Mouse (Mus musculus): ENCODE results near the gene Bub1.

DNA sequence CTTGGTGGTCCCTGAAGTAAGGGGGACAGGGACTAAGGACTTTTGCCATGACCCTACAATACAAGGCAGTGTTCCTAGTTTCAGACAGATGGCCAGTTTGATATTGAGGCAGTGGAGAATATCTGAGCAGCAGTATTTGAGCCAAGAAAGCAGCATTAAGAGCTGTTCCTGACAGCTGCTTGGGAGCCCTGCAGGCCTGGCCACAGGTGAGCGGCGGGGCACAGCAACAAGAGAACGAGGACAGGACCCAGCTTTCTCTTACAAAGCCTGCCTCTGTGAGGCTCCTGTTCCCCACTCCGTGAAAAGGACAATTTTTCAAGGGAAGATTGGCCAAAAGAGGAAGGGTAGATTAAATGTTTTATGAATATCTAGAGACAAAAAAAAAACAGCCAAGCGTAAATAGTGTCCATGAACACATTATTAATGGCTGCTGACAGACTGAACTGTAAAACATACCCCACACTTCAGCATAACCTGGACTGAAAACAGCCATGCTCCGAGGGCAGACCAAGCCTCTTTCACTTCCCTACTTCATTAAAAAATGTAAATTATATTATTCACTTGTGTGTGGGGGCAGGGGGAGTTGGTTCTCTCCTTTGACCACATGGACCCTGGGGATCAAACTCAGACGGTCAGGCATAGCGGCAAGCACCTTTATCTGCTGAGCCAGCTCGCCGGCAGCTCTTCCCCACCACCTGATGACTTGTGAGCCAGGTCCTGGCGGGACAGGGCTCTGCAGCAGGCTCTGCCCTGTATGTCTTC lies 79.6 kb downstream of the Bub1 start:
- no peak for TF ChIP-seq CTCF (IDR thresholded peaks at IDR 0.05; ENCODE audit: low read depth, low read length)
- TF ChIP-seq POLR2A (IDR thresholded peaks at IDR 0.05; ENCODE audit: extremely low read depth, insufficient read depth, low read length): no peak
